Mouse (Mus musculus) spleen, postnatal 14 days (tissue): ENCODE measurements around the gene Mto1.
"Not testable (repeated sequence)": the region's sequence is repeated elsewhere in the genome, so short reads cannot be mapped to it uniquely, and the experiment has no call there.

Experiments used
- DNase-seq, 2 experiments: peaks; one replicate each; pipeline ENCODE4 v3.0.0; 2021 to 2022; ENCODE audit warnings: low spot score in 2 of 2

Gene Mto1

GRCm38 (mm10) chr9:78506002-78506721 lies 58.2 kb downstream of the Mto1 start:
- no peak for DNase-seq

- no peak for DNase-seq
Measured at GRCm38 (mm10) chr9:78506722-78507077, 58.7 kb downstream of the Mto1 start.

GRCm38 (mm10) chr9:78508106-78508786 lies 60.2 kb downstream of the Mto1 start:
- no peak for DNase-seq

- DNase-seq, result no peak
Measured at GRCm38 (mm10) chr9:78511705-78512104, 63.7 kb downstream of the Mto1 start.

- DNase-seq, result no peak
Measured at GRCm38 (mm10) chr9:78513776-78514500, 65.9 kb downstream of the Mto1 start.

- DNase-seq, result no peak
Measured at GRCm38 (mm10) chr9:78514681-78515080, 66.7 kb downstream of the Mto1 start.

GRCm38 (mm10) chr9:78516125-78516524 lies 68.1 kb downstream of the Mto1 start:
- DNase-seq, result no peak

- DNase-seq, result not testable (repeated sequence)
Measured at GRCm38 (mm10) chr9:78517237-78517636, 69.2 kb downstream of the Mto1 start.

- DNase-seq, result no peak
Measured at GRCm38 (mm10) chr9:78520127-78520779, 72.2 kb downstream of the Mto1 start.

- DNase-seq, result peak in 1 of 2 experiments; percentile 8
Measured at GRCm38 (mm10) chr9:78520780-78521601, 73.0 kb downstream of the Mto1 start.

GRCm38 (mm10) chr9:78521689-78522088 lies 73.7 kb downstream of the Mto1 start:
- peak in 1 of 2 experiments; percentile 26 for DNase-seq
